Mouse (Mus musculus) limb, embryonic 14.5 days (tissue): ENCODE results near the gene Gnaz. TPM values are rescaled to one million over a fixed set of nuclear protein-coding genes. Genes with fewer than 3 reads are reported as not detected.

Experiments
- ATAC-seq: fragments of 200-750 bp; cut with Nextera tagmentation; 2 replicates; pipeline ENCODE4 v1.8.0; 2017; ENCODE audit warnings: low read depth, moderate number of reproducible peaks, moderate TSS enrichment; ENCODE audit not compliant: low FRiP score
- DNase-seq: peaks from one replicate; pipeline ENCODE4 v3.0.0-alpha.2; 2015; ENCODE audit warnings: low spot score
- H3K27ac ChIP-seq: fragments of 300-500 bp; sonication (generic); replicated peaks from 2 replicates; pipeline ENCODE4 v1.5.1; 2014; ENCODE audit warnings: low read depth, mild to moderate bottlenecking, low read length, moderate library complexity, mixed read lengths
- H3K27me3 ChIP-seq: fragments of 300-500 bp; sonication (generic); 2 replicates; pipeline ENCODE4 v1.6.1; 2014; ENCODE audit warnings: low read length, mixed read lengths; ENCODE audit not compliant: control insufficient read depth, insufficient read depth
- H3K36me3 ChIP-seq: fragments of 300-500 bp; sonication (generic); 2 replicates; pipeline ENCODE4 v1.6.1; 2014; ENCODE audit warnings: mild to moderate bottlenecking, low read length, moderate library complexity, mixed read lengths; ENCODE audit not compliant: control insufficient read depth, insufficient read depth
- H3K4me1 ChIP-seq: fragments of 300-500 bp; sonication (generic); 2 replicates; pipeline ENCODE4 v1.6.1; 2014; ENCODE audit warnings: antibody characterized with exemption, low read length, mixed read lengths; ENCODE audit not compliant: control insufficient read depth, insufficient read depth
- H3K4me2 ChIP-seq: fragments of 300-500 bp; sonication (generic); replicated peaks from 2 replicates; pipeline ENCODE4 v1.6.1; 2014; ENCODE audit warnings: low read depth, mild to moderate bottlenecking, low read length, moderate library complexity; ENCODE audit not compliant: severe bottlenecking
- H3K4me3 ChIP-seq: fragments of 300-500 bp; sonication (generic); replicated peaks from 2 replicates; pipeline ENCODE4 v1.5.1; 2014; ENCODE audit warnings: low read length
- H3K9ac ChIP-seq: fragments of 300-500 bp; sonication (generic); 2 replicates; pipeline ENCODE4 v1.6.1; 2014; ENCODE audit warnings: mild to moderate bottlenecking, low read depth, low read length, moderate library complexity; ENCODE audit not compliant: severe bottlenecking
- H3K9me3 ChIP-seq: fragments of 300-500 bp; sonication (generic); 2 replicates; pipeline ENCODE4 v1.6.1; 2016; ENCODE audit warnings: low read length; ENCODE audit not compliant: control insufficient read depth
- POLR2A ChIP-seq: fragments of 200-500 bp; IDR thresholded peaks from 2 replicates; pipeline ENCODE4 v1.8.0; 2012; ENCODE audit warnings: inconsistent platforms, mild to moderate bottlenecking, moderate library complexity, borderline replicate concordance; ENCODE audit not compliant: insufficient read depth, insufficient read length; ENCODE audit errors: extremely low read depth
- WGBS: fragments of 180-500 bp; shearing (Covaris S2); extraction: QIAGEN DNeasy Blood & Tissue Kit; methylation state at CpG from one replicate; pipeline ENCODE4 v1.1.7; 2014; 5-methylcytosine and 5-hydroxymethylcytosine counted together
- polyA plus RNA-seq, 2 experiments: library from polyadenylated mRNA; depleted of rRNA in 1 of 2; stranded (reverse) in 1 of 2; unstranded in 1 of 2; fragments of >200 nt; fragmentation: Nextera tagmentation in 1 of 2; extraction: Ambion mirVana in 1 of 2; gene quantifications; 2 replicates each; pipeline versions ENCODE4 v1.2.1 to v1.2.3; 2012 to 2014

Gnaz gene
- 2.1 and 3.1 TPM in 2 replicates for polyA plus RNA-seq (2012; rRNA removed)
- 2.9 and 3.0 TPM in 2 replicates for polyA plus RNA-seq (2014; fragmentation: Nextera tagmentation; extraction: Ambion mirVana)

DNA sequence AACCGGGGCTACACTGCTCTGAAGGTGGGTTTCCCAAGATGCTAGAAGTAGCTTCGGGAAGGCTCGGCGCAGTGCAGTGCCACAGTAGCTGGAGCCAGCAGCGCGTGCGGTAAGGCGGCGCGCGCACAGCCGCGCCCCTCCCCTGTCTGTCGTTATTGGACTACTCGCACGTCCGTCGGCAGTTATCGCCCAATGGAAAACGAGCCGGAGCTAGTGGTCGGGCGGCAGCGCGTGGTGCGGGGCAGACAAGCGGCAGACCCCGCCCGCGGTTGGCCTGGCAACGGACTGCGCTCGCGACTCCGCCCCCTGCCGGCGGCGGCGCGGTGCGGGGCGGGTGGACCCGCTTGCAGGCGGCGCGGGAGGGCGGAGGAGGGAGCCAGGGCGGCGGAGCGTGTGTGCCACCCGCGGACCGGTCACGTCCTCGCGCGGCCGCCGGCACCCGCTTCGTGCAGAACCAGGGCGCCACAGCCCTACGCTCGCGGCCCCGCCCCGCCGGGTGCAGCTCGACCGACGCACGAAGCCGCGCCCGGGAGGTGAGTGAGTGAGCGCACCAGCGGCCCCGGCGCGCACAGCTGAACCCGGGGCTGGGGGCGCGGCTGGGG lies at the start of gene Gnaz:
Gnaz (plus strand) TSS at position 328 of the 602 bp plus-strand sequence.
- WGBS = 1% methylated on average over 33 of the region's 83 CpGs
- Histone ChIP-seq H3K4me2 (peak within 1 kb of the TSS; percentile 93), H3K27me3 (peaks cover 14% of the 10 kb centered on the region), H3K9me3 (no peaks in the 10 kb centered on the region), H3K9ac (peak within 1 kb of the TSS; percentile 58), H3K4me3 (peak within 1 kb of the TSS; percentile 65), H3K27ac (no peak within 1 kb of the TSS), H3K36me3 (no peaks in the 10 kb centered on the region), H3K4me1 (peaks cover 3% of the 10 kb centered on the region)
- 0 out of 2 replicates have a peak, but pooled peaks have one; percentile 19 for TF ChIP-seq POLR2A
- peak; percentile 98 for ATAC-seq
- peak; percentile 97 for DNase-seq

GRCm38 (mm10) chr10:74919277-74919676 lies 47.7 kb upstream of the Gnaz start:
- DNase-seq (no peak), ATAC-seq (no peak)
- Histone ChIP-seq H3K9me3 (no peaks in the 10 kb centered on the region), H3K36me3 (no peaks in the 10 kb centered on the region), H3K4me3 (no peak overlapping the region), H3K27ac (no peak overlapping the region), H3K27me3 (no peaks in the 10 kb centered on the region), H3K4me1 (no peaks in the 10 kb centered on the region), H3K9ac (no peak overlapping the region), H3K4me2 (no peak overlapping the region)
- TF ChIP-seq POLR2A = no peak
- 34% methylated on average over 5 of the region's 5 CpGs for WGBS

- Histone ChIP-seq H3K9ac (no peak overlapping the region), H3K36me3 (no peaks in the 10 kb centered on the region), H3K4me1 (no peaks in the 10 kb centered on the region), H3K27ac (no peak overlapping the region), H3K9me3 (no peaks in the 10 kb centered on the region), H3K4me3 (no peak overlapping the region), H3K27me3 (no peaks in the 10 kb centered on the region), H3K4me2 (no peak overlapping the region)
- no peak for DNase-seq
- 0 out of 2 replicates have a peak, but pooled peaks have one; percentile 28 for ATAC-seq
- TF ChIP-seq POLR2A = no peak
- WGBS = 37% methylated on average over 17 of the region's 17 CpGs
Measured at GRCm38 (mm10) chr10:74920853-74921567, 46.0 kb upstream of the Gnaz start.

DNA sequence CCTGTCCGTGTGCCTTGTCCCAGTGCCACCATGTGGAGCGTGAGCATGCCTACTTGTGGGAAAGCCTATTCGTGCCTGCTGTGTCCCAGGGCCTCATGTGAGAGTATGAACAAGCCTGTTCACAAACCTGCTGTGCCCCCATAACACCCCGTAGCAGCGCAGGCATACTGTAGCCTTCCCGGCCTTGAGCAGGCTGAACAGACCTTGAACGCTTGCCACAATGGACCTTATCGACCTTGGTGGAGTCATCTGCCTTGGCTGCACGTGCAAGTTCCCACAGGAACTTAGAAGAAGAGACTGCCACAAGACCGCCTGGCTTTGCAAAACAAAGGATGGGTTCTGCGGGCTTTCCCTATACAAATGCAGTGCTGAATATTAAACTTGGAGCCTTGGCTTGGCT lies 45.4 kb upstream of the Gnaz start:
- no peaks in the 10 kb centered on the region for H3K4me1 ChIP-seq
- no peaks in the 10 kb centered on the region for H3K27me3 ChIP-seq
- no peak overlapping the region for H3K4me2 ChIP-seq
- DNase-seq (no peak), ATAC-seq (no peak)
- H3K36me3 ChIP-seq = no peaks in the 10 kb centered on the region
- TF ChIP-seq POLR2A = no peak
- H3K27ac ChIP-seq = no peak overlapping the region
- H3K9ac ChIP-seq = no peak overlapping the region
- no peaks in the 10 kb centered on the region for H3K9me3 ChIP-seq
- no peak overlapping the region for H3K4me3 ChIP-seq
- WGBS = 89% methylated on average over 11 of the region's 11 CpGs

DNA sequence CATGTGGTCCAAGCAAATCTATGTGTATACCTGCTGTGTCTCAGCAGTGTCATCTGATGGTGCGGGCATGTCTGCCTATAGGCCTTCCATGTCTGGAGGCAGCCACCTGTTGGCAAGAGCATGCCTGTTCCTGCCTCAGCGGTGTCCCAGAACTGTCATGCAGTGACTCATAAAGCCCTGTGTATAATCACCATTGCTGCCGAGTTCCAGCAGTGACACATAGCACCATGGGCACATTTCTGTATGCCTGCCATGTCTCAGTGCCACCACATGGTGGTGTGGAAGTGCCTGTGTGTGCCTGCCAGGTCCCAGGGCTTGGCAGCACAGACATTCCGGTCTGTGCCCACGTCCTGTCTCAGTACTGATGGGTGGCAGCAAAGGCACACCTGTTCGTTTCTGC lies 44.2 kb upstream of the Gnaz start:
- Histone ChIP-seq H3K9me3 (no peaks in the 10 kb centered on the region), H3K27ac (no peak overlapping the region), H3K9ac (no peak overlapping the region), H3K4me3 (no peak overlapping the region), H3K4me2 (no peak overlapping the region), H3K4me1 (no peaks in the 10 kb centered on the region), H3K36me3 (no peaks in the 10 kb centered on the region), H3K27me3 (no peaks in the 10 kb centered on the region)
- DNase-seq (no peak), ATAC-seq (no peak)
- 60% methylated on average over 6 of the region's 6 CpGs for WGBS
- no peak for TF ChIP-seq POLR2A
